Mouse (Mus musculus): ENCODE measurements at regions not wholly inside any gene's neighbourhood (a gene's known extent, or its start where the extent isn't known, plus 50 kb on each side); places are given as distances from the start of the nearest gene placed in this dataset.

DNA sequence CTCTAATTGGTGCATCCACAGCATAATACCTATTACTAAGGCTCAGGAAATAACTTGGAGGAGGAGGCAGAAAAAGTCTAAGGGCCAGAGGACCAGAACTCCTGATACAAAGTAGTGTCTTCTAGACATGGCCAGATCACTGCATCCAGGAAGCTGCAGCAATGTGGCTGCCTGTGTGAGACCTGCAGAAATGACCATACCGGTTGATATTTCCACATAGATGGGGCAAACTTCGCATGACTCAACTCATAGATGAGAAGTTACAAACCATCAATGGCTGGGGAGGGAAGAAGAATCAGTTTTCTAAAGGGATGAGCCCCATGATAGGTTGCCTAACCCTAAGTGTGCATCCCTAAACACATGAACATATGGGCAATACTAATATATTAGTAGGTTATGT lies 52.8 kb upstream of the Bcl6 start:
- no peak for DNase-seq

GRCm38 (mm10) chr16:24039765-24040164 lies 51.1 kb upstream of the Bcl6 start:
- DNase-seq = no peak

Data from right cerebral cortex, adult 18-20 months (tissue).